Mouse (Mus musculus) intestine, embryonic 15.5 days (tissue): ENCODE data around the gene Plekho2. TPM values are rescaled to one million over a fixed set of nuclear protein-coding genes. Genes with fewer than 3 reads are reported as not detected.

Source experiments
- ATAC-seq: fragments of 200-750 bp; cut with Nextera tagmentation; 2 replicates; pipeline ENCODE4 v1.8.0; 2017; ENCODE audit warnings: moderate TSS enrichment, moderate library complexity
- H3K27ac ChIP-seq: fragments of 300-500 bp; sonication (generic); 2 replicates; pipeline ENCODE4 v1.5.1; 2015; ENCODE audit warnings: mild to moderate bottlenecking, inconsistent platforms
- H3K27me3 ChIP-seq: fragments of 300-500 bp; sonication (generic); replicated peaks from 2 replicates; pipeline ENCODE4 v1.6.1; 2015; ENCODE audit warnings: inconsistent platforms
- H3K36me3 ChIP-seq: fragments of 300-500 bp; sonication (generic); 2 replicates; pipeline ENCODE4 v1.6.1; 2015; ENCODE audit warnings: inconsistent platforms
- H3K4me1 ChIP-seq: fragments of 300-500 bp; sonication (generic); replicated peaks from 2 replicates; pipeline ENCODE4 v1.6.1; 2015; ENCODE audit warnings: inconsistent platforms
- H3K4me2 ChIP-seq: fragments of 300-500 bp; sonication (generic); replicated peaks from 2 replicates; pipeline ENCODE4 v1.6.1; 2015; ENCODE audit warnings: mild to moderate bottlenecking, inconsistent platforms
- H3K4me3 ChIP-seq: fragments of 300-500 bp; sonication (generic); replicated peaks from 2 replicates; pipeline ENCODE4 v1.5.1; 2015; ENCODE audit warnings: inconsistent platforms
- H3K9ac ChIP-seq: fragments of 300-500 bp; sonication (generic); 2 replicates; pipeline ENCODE4 v1.6.1; 2015; ENCODE audit warnings: inconsistent platforms
- H3K9me3 ChIP-seq: fragments of 300-500 bp; sonication (generic); 2 replicates; pipeline ENCODE4 v1.6.1; 2016; ENCODE audit warnings: inconsistent platforms
- WGBS: fragments of 180-500 bp; shearing (Covaris S2); methylation state at CpG from one replicate; pipeline ENCODE4 v1.1.7; 2015; 5-methylcytosine and 5-hydroxymethylcytosine counted together
- polyA plus RNA-seq: library from polyadenylated mRNA; unstranded; fragments of >200 nt; fragmentation: Nextera tagmentation; extraction: Ambion mirVana; gene quantifications from 2 replicates; pipeline ENCODE4 v1.2.1, GENCODE M21; 2015

Gene Plekho2
- polyA plus RNA-seq, 1 experiment from 2014 or later = 11.2 TPM

GRCm38 (mm10) chr9:65535789-65536469 is 43.9 kb downstream of the Plekho2 start:
- ATAC-seq = no peak
- H3K27me3 ChIP-seq = no peaks in the 10 kb centered on the region
- no peak overlapping the region for H3K4me2 ChIP-seq
- 82% methylated on average over 11 of the region's 11 CpGs for WGBS
- H3K27ac ChIP-seq = no peak overlapping the region
- no peak overlapping the region for H3K4me3 ChIP-seq
- H3K9ac ChIP-seq = no peak overlapping the region
- H3K4me1 ChIP-seq = 0 out of 2 replicates have a peak, but pooled peaks cover 2% of the 10 kb centered on the region
- H3K9me3 ChIP-seq = no peaks in the 10 kb centered on the region
- H3K36me3 ChIP-seq = no peaks in the 10 kb centered on the region

GRCm38 (mm10) chr9:65535191-65535722 is 44.6 kb downstream of the Plekho2 start:
- H3K9me3 ChIP-seq = no peaks in the 10 kb centered on the region
- no peaks in the 10 kb centered on the region for H3K36me3 ChIP-seq
- H3K27me3 ChIP-seq = no peaks in the 10 kb centered on the region
- no peak overlapping the region for H3K4me3 ChIP-seq
- ATAC-seq = no peak
- WGBS = 55% methylated on average over 3 of the region's 3 CpGs
- no peak overlapping the region for H3K4me2 ChIP-seq
- H3K9ac ChIP-seq = no peak overlapping the region
- no peak overlapping the region for H3K27ac ChIP-seq
- 0 out of 2 replicates have a peak, but pooled peaks cover 2% of the 10 kb centered on the region for H3K4me1 ChIP-seq

- Histone ChIP-seq H3K27me3 (no peaks in the 10 kb centered on the region), H3K9me3 (no peaks in the 10 kb centered on the region), H3K4me1 (0 out of 2 replicates have a peak, but pooled peaks cover 2% of the 10 kb centered on the region), H3K36me3 (no peaks in the 10 kb centered on the region), H3K4me2 (no peak overlapping the region), H3K9ac (no peak overlapping the region), H3K27ac (no peak overlapping the region), H3K4me3 (no peak overlapping the region)
- ATAC-seq = no peak
- 87% methylated on average over 3 of the region's 3 CpGs for WGBS
Measured at GRCm38 (mm10) chr9:65534111-65534510, 45.7 kb downstream of the Plekho2 start.

GRCm38 (mm10) chr9:65532986-65533385 is 46.9 kb downstream of the Plekho2 start:
- Histone ChIP-seq H3K4me2 (no peak overlapping the region), H3K9ac (no peak overlapping the region), H3K27me3 (no peaks in the 10 kb centered on the region), H3K27ac (no peak overlapping the region), H3K36me3 (no peaks in the 10 kb centered on the region), H3K4me3 (no peak overlapping the region), H3K9me3 (no peaks in the 10 kb centered on the region), H3K4me1 (0 out of 2 replicates have a peak, but pooled peaks cover 2% of the 10 kb centered on the region)
- 58% methylated on average over 8 of the region's 8 CpGs for WGBS
- no peak for ATAC-seq

GRCm38 (mm10) chr9:65531283-65531682 is 48.6 kb downstream of the Plekho2 start:
- ATAC-seq = no peak
- no peak overlapping the region for H3K4me3 ChIP-seq
- H3K4me1 ChIP-seq = 0 out of 2 replicates have a peak, but pooled peaks cover 2% of the 10 kb centered on the region
- no peak overlapping the region for H3K4me2 ChIP-seq
- H3K27me3 ChIP-seq = no peaks in the 10 kb centered on the region
- H3K27ac ChIP-seq = no peak overlapping the region
- H3K9me3 ChIP-seq = no peaks in the 10 kb centered on the region
- H3K9ac ChIP-seq = no peak overlapping the region
- WGBS = 80% methylated on average over 5 of the region's 5 CpGs
- H3K36me3 ChIP-seq = no peaks in the 10 kb centered on the region

DNA sequence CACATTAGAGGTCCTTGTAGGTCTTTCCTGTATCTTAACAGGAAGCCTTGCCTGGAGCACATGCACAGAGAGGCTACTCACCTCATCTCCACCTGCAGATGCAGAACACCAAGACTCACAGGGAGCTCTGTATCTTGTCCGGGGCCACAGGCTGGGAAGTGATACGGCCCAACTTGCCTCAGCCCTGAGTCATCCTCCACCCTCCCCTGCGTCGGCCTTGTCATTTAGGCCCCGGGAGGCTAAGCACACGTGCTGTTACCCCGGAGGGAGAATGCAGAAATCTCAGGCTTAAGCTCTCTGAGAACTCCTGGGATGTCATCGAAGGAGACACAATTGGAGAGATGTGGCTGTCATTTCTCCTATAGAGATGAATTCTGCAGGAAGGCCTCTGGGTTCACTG is 50.2 kb downstream of the Plekho2 start:
- ATAC-seq = no peak
- Histone ChIP-seq H3K4me2 (no peak overlapping the region), H3K4me1 (0 out of 2 replicates have a peak, but pooled peaks cover 2% of the 10 kb centered on the region), H3K27ac (no peak overlapping the region), H3K9me3 (no peaks in the 10 kb centered on the region), H3K27me3 (no peaks in the 10 kb centered on the region), H3K36me3 (no peaks in the 10 kb centered on the region), H3K4me3 (no peak overlapping the region), H3K9ac (no peak overlapping the region)
- WGBS = 67% methylated on average over 8 of the region's 8 CpGs

DNA sequence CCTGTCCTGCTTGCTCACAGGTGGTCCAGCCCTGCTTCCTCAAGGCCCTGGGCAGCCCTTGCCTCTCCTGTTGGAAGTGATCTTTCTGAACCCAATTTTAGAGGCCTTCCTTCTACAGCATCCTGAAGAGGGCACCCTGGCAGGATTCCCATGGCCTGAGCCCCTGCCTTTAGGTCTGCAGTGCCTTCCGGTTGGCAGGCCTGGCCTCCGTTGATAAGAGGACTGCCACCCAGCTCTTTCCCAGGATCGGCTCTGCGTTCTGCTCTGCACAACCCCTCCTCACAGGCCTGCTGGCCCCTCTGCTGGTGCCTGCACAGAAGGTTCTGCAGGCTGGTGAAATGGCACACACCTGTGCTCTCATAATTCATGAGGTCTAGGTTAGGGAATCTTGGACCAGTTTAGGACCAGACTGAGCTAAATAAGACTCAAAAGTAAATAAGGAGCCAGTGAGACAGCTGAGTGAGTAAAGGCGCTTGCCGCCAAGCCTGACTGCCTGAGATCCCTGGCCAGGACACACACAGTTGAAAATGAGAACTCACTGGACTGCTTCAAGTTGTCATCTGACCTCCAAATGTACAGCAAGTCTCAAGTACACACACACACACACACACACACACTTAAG is 51.3 kb downstream of the Plekho2 start:
- no peak overlapping the region for H3K4me3 ChIP-seq
- H3K9ac ChIP-seq = no peak overlapping the region
- WGBS = 68% methylated on average over 6 of the region's 6 CpGs
- H3K27me3 ChIP-seq = no peaks in the 10 kb centered on the region
- no peak overlapping the region for H3K27ac ChIP-seq
- no peak overlapping the region for H3K4me2 ChIP-seq
- ATAC-seq = no peak
- no peaks in the 10 kb centered on the region for H3K9me3 ChIP-seq
- peaks cover 2% of the 10 kb centered on the region; the same call in 1 of the 2 replicates for H3K4me1 ChIP-seq
- no peaks in the 10 kb centered on the region for H3K36me3 ChIP-seq

DNA sequence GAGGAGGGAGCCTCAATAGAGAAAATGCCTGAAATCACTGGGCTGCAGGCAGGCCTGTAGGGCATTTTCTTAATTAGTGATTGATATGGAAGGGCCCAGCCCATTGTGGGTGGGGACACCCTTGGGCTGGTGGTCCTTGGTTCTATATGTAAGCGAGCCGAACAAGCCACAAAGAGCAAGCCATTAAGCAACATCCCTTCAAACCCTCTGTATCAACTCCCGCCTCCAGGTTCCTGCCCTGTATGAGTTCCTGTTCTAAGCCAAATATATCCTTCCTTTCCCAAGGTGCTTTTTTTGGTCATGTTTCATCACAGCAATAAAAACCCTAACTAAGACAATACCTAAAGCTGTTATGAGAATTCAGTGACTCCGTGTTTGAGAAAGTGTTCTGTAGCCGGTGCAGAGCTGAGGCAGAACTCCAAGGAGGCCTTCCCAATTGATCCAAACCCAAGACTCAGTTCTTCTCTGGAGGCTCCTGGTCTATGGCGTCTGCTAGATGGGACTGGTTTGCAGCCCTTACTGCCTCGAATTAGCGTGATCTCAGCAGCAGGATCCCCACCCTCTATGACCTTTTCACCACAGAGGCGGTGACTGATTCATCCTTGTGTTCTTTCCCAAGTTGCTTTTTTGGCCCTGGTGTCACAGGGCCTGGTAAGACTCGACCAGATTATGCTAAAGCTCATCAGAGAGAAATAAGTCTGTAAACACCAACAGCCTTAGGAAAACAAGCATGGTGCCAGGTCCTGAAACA is 54.2 kb downstream of the Plekho2 start:
- Histone ChIP-seq H3K4me3 (no peak overlapping the region), H3K4me2 (no peak overlapping the region), H3K4me1 (peaks cover 1% of the 10 kb centered on the region), H3K27me3 (peaks cover 2% of the 10 kb centered on the region; the same call in 1 of the 2 replicates), H3K9me3 (no peaks in the 10 kb centered on the region), H3K27ac (no peak overlapping the region), H3K36me3 (no peaks in the 10 kb centered on the region), H3K9ac (no peak overlapping the region)
- WGBS = 79% methylated on average over 10 of the region's 10 CpGs
- no peak for ATAC-seq

- ATAC-seq = peak; percentile 85
- H3K9me3 ChIP-seq = no peaks in the 10 kb centered on the region
- no peak overlapping the region for H3K4me3 ChIP-seq
- no peaks in the 10 kb centered on the region for H3K36me3 ChIP-seq
- peak overlapping the region; percentile 36 for H3K4me2 ChIP-seq
- peaks cover 4% of the 10 kb centered on the region; the same call in 1 of the 2 replicates for H3K27me3 ChIP-seq
- no peak overlapping the region for H3K27ac ChIP-seq
- 25% methylated on average over 14 of the region's 14 CpGs for WGBS
- no peak overlapping the region for H3K9ac ChIP-seq
- peaks cover 9% of the 10 kb centered on the region for H3K4me1 ChIP-seq
Measured at GRCm38 (mm10) chr9:65523611-65524364, 56.1 kb downstream of the Plekho2 start.

GRCm38 (mm10) chr9:65520505-65520876 is 59.3 kb downstream of the Plekho2 start:
- peak overlapping the region; percentile 14 for H3K4me3 ChIP-seq
- 16% methylated on average over 11 of the region's 11 CpGs for WGBS
- H3K4me2 ChIP-seq = peak overlapping the region; percentile 47
- H3K9me3 ChIP-seq = no peaks in the 10 kb centered on the region
- peaks cover 9% of the 10 kb centered on the region for H3K4me1 ChIP-seq
- no peak overlapping the region for H3K27ac ChIP-seq
- H3K36me3 ChIP-seq = no peaks in the 10 kb centered on the region
- no peak overlapping the region for H3K9ac ChIP-seq
- peaks cover 4% of the 10 kb centered on the region; the same call in 1 of the 2 replicates for H3K27me3 ChIP-seq
- ATAC-seq = no peak

DNA sequence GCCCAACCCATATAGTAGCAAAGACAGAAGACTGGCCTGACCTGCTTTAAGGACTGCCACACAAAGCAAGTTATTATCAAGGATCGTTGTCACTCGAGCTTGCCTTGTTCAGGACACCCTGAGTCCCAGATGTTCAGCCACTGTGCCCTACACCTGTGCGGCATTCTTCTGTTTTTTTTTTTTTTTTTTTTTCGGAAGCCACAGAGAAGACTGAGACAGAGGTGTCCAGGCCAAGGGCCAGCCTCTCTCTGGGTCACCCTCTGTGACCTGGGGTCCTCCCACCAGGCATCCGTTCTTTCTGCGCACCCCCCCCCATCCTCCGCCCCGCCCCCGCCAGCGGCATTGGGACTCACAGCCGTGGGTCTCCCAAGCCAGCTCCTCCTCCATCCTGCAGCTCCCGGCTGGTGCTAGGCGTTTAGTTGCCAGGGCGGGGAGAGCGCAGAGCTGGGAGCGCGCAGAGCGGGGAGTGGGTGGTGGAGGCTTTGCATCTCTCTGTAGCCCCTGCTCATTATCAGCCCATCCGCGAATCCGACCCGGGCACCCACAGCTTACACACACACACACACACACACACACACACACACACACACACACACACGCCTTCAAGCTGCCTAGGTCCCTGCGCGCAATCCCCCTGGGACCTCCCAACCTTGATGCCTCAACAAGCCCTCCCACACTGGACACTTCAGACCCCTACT is 59.9 kb downstream of the Plekho2 start, which contains the start of gene Ankdd1a:
Ankdd1a (minus strand) TSS at position 387 of the 698 bp plus-strand sequence.
- Histone ChIP-seq H3K27me3 (peaks cover 4% of the 10 kb centered on the region; the same call in 1 of the 2 replicates), H3K4me2 (peak within 1 kb of the TSS; percentile 47), H3K36me3 (no peaks in the 10 kb centered on the region), H3K9ac (no peak within 1 kb of the TSS; the same call in 1 of the 2 replicates), H3K9me3 (no peaks in the 10 kb centered on the region), H3K4me1 (peaks cover 9% of the 10 kb centered on the region), H3K4me3 (peak within 1 kb of the TSS; percentile 14), H3K27ac (no peak within 1 kb of the TSS)
- ATAC-seq = no peak
- WGBS = 7% methylated on average over 25 of the region's 25 CpGs
